Mouse (Mus musculus): ENCODE measurements around the gene Dmwd. TPM values are rescaled to one million over a fixed set of nuclear protein-coding genes. Genes with fewer than 3 reads are reported as not detected.

Dmwd gene
- polyA plus RNA-seq, 1 experiment = 116 TPM

DNA sequence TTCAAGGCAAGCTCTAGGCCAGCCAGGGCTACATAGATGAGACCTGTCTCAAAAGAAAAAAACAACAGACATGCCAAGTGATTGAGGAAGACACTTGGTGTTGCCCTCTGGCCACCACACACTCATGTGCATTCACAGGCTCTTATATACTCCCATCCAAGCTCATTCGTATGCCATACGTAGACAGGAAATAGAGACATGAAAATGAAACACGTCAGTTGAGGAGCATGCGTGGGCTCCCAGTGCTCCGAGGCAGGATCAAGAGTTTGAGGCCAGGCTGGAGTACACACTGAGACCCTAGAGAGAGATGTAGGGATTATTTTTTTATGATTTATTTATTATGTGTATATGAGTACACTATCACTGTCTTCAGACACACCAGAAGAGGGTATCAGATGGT, 53.4 kb downstream of the Dmwd start:
- 91% methylated on average over 5 of the region's 5 CpGs for WGBS
- Histone ChIP-seq H3K27ac (ENCODE audit: insufficient read depth, low read length) (no peak overlapping the region), H3K4me1 (ENCODE audit: control insufficient read depth, insufficient read depth, low read length) (no peaks in the 10 kb centered on the region), H3K4me3 (replicated peaks; ENCODE audit: insufficient read depth, low read depth, low read length) (no peak overlapping the region), H3K27me3 (ENCODE audit: control insufficient read depth, insufficient read depth, low read length) (no peaks in the 10 kb centered on the region)
- TF ChIP-seq POLR2A (IDR thresholded peaks at IDR 0.05; ENCODE audit: borderline replicate concordance, insufficient read depth, low read length) = no peak
- TF ChIP-seq CTCF (IDR thresholded peaks at IDR 0.05; ENCODE audit: borderline replicate concordance, insufficient read depth, low read depth, low read length) = no peak
- DNase-seq = no peak

DNA sequence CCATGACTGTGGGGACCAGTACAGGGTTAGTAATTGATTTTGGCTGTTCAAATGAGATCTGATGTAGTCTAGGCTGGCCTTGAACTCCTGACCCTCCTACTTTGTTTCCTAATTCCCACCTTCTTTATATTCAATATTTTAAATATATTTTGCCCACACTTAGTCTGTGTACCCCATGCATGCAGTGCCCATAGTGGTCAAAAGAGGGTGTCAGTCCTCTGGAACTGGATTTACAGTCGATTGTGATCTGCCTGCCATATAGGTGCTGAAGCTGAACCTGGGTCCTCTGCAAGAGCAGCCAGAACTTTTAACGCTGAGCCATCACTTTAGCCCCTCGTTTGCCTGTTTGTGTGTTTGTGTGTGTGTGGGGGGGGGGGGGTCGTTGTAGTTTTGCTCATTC, 54.6 kb downstream of the Dmwd start:
- peak overlapping the region; percentile 24 for H3K4me3 ChIP-seq (replicated peaks; ENCODE audit: insufficient read depth, low read depth, low read length)
- H3K27ac ChIP-seq (ENCODE audit: insufficient read depth, low read length) = no peak overlapping the region; the same call in 1 of the 2 replicates
- DNase-seq = no peak
- H3K27me3 ChIP-seq (ENCODE audit: control insufficient read depth, insufficient read depth, low read length) = no peaks in the 10 kb centered on the region
- no peak for TF ChIP-seq POLR2A (IDR thresholded peaks at IDR 0.05; ENCODE audit: borderline replicate concordance, insufficient read depth, low read length)
- no peak; the same call in 1 of the 2 replicates for TF ChIP-seq CTCF (IDR thresholded peaks at IDR 0.05; ENCODE audit: borderline replicate concordance, insufficient read depth, low read depth, low read length)
- H3K4me1 ChIP-seq (ENCODE audit: control insufficient read depth, insufficient read depth, low read length) = no peaks in the 10 kb centered on the region; the same call in 1 of the 2 replicates
- WGBS = 25% methylated on average over 4 of the region's 4 CpGs

DNA sequence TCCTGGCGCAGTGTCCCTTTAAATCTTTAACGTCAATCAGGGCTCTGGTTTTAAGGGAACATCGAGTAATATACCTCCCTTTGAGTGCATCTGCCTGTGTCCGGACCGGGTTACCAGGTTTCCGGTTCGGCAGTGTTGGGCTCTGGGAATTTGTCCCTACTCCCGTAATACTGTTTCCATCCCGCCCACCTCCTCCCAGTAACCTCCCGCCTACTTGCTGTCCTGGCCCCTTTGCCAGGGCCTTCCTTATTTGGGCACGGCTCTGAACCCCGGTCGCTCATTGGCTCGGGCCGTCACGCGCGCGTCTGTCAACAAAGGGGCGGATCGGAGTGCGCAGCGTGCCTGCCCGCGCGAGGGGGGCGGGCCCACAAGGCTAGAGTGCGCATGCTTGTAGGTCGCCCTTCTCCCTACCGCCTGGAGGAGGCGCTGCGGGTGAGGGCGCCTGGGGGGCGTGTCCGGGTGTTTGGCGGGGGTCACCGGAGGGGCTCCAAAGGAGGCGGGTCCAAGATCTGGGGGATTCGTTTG, 55.4 kb downstream of the Dmwd start:
- peaks cover 3% of the 10 kb centered on the region for H3K4me1 ChIP-seq (ENCODE audit: control insufficient read depth, insufficient read depth, low read length)
- peak; percentile 94 to 99 for DNase-seq
- peak; percentile 62; the same call in 1 of the 2 replicates for TF ChIP-seq CTCF (IDR thresholded peaks at IDR 0.05; ENCODE audit: borderline replicate concordance, insufficient read depth, low read depth, low read length)
- TF ChIP-seq POLR2A (IDR thresholded peaks at IDR 0.05; ENCODE audit: borderline replicate concordance, insufficient read depth, low read length) = peak; percentile 4; the same call in 1 of the 2 replicates
- H3K27ac ChIP-seq (ENCODE audit: insufficient read depth, low read length) = no peak overlapping the region
- no peaks in the 10 kb centered on the region for H3K27me3 ChIP-seq (ENCODE audit: control insufficient read depth, insufficient read depth, low read length)
- H3K4me3 ChIP-seq (replicated peaks; ENCODE audit: insufficient read depth, low read depth, low read length) = peak overlapping the region; percentile 47
- under 1% methylated on average over 39 of the region's 39 CpGs for WGBS

Other genes starting within 250 kb of the Dmwd start
- 2.0 and 2.1 TPM in 2 replicates for gene Mill2, start 236.3 kb upstream of the Dmwd start, polyA plus RNA-seq (2012; rRNA removed)
- 17.3 TPM in 2 replicates for gene Pglyrp1, start 204.9 kb upstream of the Dmwd start, polyA plus RNA-seq (2012; rRNA removed)
- gene Ccdc61, start 165.8 kb upstream of the Dmwd start, polyA plus RNA-seq (2012; rRNA removed) = 16.3 and 17.6 TPM in 2 replicates
- gene Nova2, start 150.3 kb upstream of the Dmwd start, polyA plus RNA-seq (2012; rRNA removed) = 12.8 and 14.5 TPM in 2 replicates
- 2.0 and 2.7 TPM in 2 replicates for gene Nanos2, start 88.8 kb upstream of the Dmwd start, polyA plus RNA-seq (2012; rRNA removed)
- gene Mypop, start 85.0 kb upstream of the Dmwd start, polyA plus RNA-seq (2012; rRNA removed) = 52.6 and 55.3 TPM in 2 replicates
- 37.7 and 41.5 TPM in 2 replicates for gene Irf2bp1, start 72.2 kb upstream of the Dmwd start, polyA plus RNA-seq (2012; rRNA removed)
- not detected in 2 replicates for gene Foxa3, start 52.7 kb upstream of the Dmwd start, polyA plus RNA-seq (2012; rRNA removed)
- 112 and 113 TPM in 2 replicates for gene Sympk, start 51.9 kb upstream of the Dmwd start, polyA plus RNA-seq (2012; rRNA removed)
- 0.10 TPM in 1 of 2 replicates, not detected in the other for gene Rsph6a, start 21.5 kb upstream of the Dmwd start, polyA plus RNA-seq (2012; rRNA removed)
- 38.9 and 40.1 TPM in 2 replicates for gene Dmpk, start 7.6 kb downstream of the Dmwd start, polyA plus RNA-seq (2012; rRNA removed)
- gene Six5, start 18.4 kb downstream of the Dmwd start, polyA plus RNA-seq (2012; rRNA removed) = 3.5 and 4.6 TPM in 2 replicates
- 0.80 and 0.90 TPM in 2 replicates for gene Gm4969, start 42.1 kb downstream of the Dmwd start, polyA plus RNA-seq (2012; rRNA removed)
- 7.6 and 7.9 TPM in 2 replicates for gene Fbxo46, start 43.6 kb downstream of the Dmwd start, polyA plus RNA-seq (2012; rRNA removed)
- 15.7 TPM in 2 replicates for gene Qpctl, start 73.1 kb downstream of the Dmwd start, polyA plus RNA-seq (2012; rRNA removed)
- 87.1 and 88.8 TPM in 2 replicates for gene Snrpd2, start 73.5 kb downstream of the Dmwd start, polyA plus RNA-seq (2012; rRNA removed)
- 1.9 and 2.6 TPM in 2 replicates for gene Gipr, start 89.9 kb downstream of the Dmwd start, polyA plus RNA-seq (2012; rRNA removed)
- 148 and 176 TPM in 2 replicates for gene Eml2, start 100.2 kb downstream of the Dmwd start, polyA plus RNA-seq (2012; rRNA removed)
- 4.3 and 5.1 TPM in 2 replicates for gene Gpr4, start 136.3 kb downstream of the Dmwd start, polyA plus RNA-seq (2012; rRNA removed)
- gene Opa3, start 152.1 kb downstream of the Dmwd start, polyA plus RNA-seq (2012; rRNA removed) = 39.1 and 40.1 TPM in 2 replicates
- 30.8 and 32.9 TPM in 2 replicates for gene Vasp, start 195.6 kb downstream of the Dmwd start, polyA plus RNA-seq (2012; rRNA removed)
- gene Ppm1n, start 203.8 kb downstream of the Dmwd start, polyA plus RNA-seq (2012; rRNA removed) = 1.1 and 2.0 TPM in 2 replicates
- 96.9 and 101 TPM in 2 replicates for gene Rtn2, start 206.4 kb downstream of the Dmwd start, polyA plus RNA-seq (2012; rRNA removed)
- gene Fosb, start 233.8 kb downstream of the Dmwd start, polyA plus RNA-seq (2012; rRNA removed) = 0.67 and 0.71 TPM in 2 replicates

All from cerebellum, adult 2 months (tissue).